Mouse (Mus musculus) liver, embryonic 16.5 days (tissue): Measurements from ENCODE around the gene Tapt1. TPM values are rescaled to one million over a fixed set of nuclear protein-coding genes. Genes with fewer than 3 reads are reported as not detected.

Source experiments
- ATAC-seq: fragments of 200-750 bp; cut with Nextera tagmentation; 2 replicates; pipeline ENCODE4 v1.8.0; 2017; ENCODE audit warnings: low read depth, mild to moderate bottlenecking, moderate number of reproducible peaks, moderate library complexity
- H3K27ac ChIP-seq: fragments of 300-500 bp; sonication (generic); 2 replicates; pipeline ENCODE4 v1.5.1; 2014; ENCODE audit warnings: mild to moderate bottlenecking, low read length
- H3K27me3 ChIP-seq: fragments of 300-500 bp; sonication (generic); 2 replicates; pipeline ENCODE4 v1.6.1; 2014; ENCODE audit warnings: low read depth, low read length, mixed read lengths; ENCODE audit not compliant: control insufficient read depth, insufficient read depth
- H3K36me3 ChIP-seq: fragments of 300-500 bp; sonication (generic); 2 replicates; pipeline ENCODE4 v1.6.1; 2014; ENCODE audit warnings: mild to moderate bottlenecking; ENCODE audit not compliant: control insufficient read depth, insufficient read depth
- H3K4me1 ChIP-seq: fragments of 300-500 bp; sonication (generic); 2 replicates; pipeline ENCODE4 v1.6.1; 2014; ENCODE audit warnings: low read depth, low read length, mixed read lengths; ENCODE audit not compliant: control insufficient read depth
- H3K4me2 ChIP-seq: fragments of 300-500 bp; sonication (generic); 2 replicates; pipeline ENCODE4 v1.6.1; 2014; ENCODE audit warnings: low read depth, low read length, mixed read lengths
- H3K4me3 ChIP-seq: fragments of 300-500 bp; sonication (generic); 2 replicates; pipeline ENCODE4 v1.5.1; 2014; ENCODE audit warnings: low read depth, mild to moderate bottlenecking, low read length
- H3K9ac ChIP-seq: fragments of 300-500 bp; sonication (generic); 2 replicates; pipeline ENCODE4 v1.6.1; 2014; ENCODE audit warnings: low read depth, low read length
- H3K9me3 ChIP-seq: fragments of 300-500 bp; sonication (generic); replicated peaks from 2 replicates; pipeline ENCODE4 v1.6.1; 2016; ENCODE audit warnings: low read length; ENCODE audit not compliant: control insufficient read depth
- WGBS: fragments of 180-500 bp; shearing (Covaris S2); extraction: QIAGEN DNeasy Blood & Tissue Kit; methylation state at CpG from one replicate; pipeline ENCODE4 v1.1.7; 2014; ENCODE audit not compliant: insufficient replicate concordance; 5-methylcytosine and 5-hydroxymethylcytosine counted together
- polyA plus RNA-seq: library from polyadenylated mRNA; unstranded; fragments of >200 nt; fragmentation: Nextera tagmentation; extraction: Ambion mirVana; gene quantifications from 2 replicates; pipeline ENCODE4 v1.2.1, GENCODE M21; 2015

The Tapt1 gene
- polyA plus RNA-seq, 1 experiment from 2014 or later, result 30.8 TPM

GRCm38 (mm10) chr5:44255756-44256398 lies 29.5 kb upstream of the Tapt1 start:
- WGBS, result 48% methylated on average over 7 of the region's 7 CpGs

GRCm38 (mm10) chr5:44253449-44253848 lies 27.0 kb upstream of the Tapt1 start:
- no peaks in the 10 kb centered on the region for H3K27me3 ChIP-seq
- WGBS, result 57% methylated on average over 6 of the region's 6 CpGs
- no peaks in the 10 kb centered on the region for H3K9me3 ChIP-seq
- no peaks in the 10 kb centered on the region for H3K4me1 ChIP-seq
- no peak overlapping the region for H3K4me2 ChIP-seq
- H3K36me3 ChIP-seq, result no peaks in the 10 kb centered on the region
- H3K4me3 ChIP-seq, result no peak overlapping the region
- H3K9ac ChIP-seq, result no peak overlapping the region
- H3K27ac ChIP-seq, result no peak overlapping the region
- ATAC-seq, result no peak

More at GRCm38 (mm10) chr5:44255756-44256398, 29.5 kb upstream of the Tapt1 start:
- ATAC-seq, result no peak
- H3K4me1 ChIP-seq, result no peaks in the 10 kb centered on the region; the same call in 1 of the 2 replicates
- H3K36me3 ChIP-seq, result no peaks in the 10 kb centered on the region
- H3K27me3 ChIP-seq, result no peaks in the 10 kb centered on the region
- H3K4me3 ChIP-seq, result no peak overlapping the region
- no peaks in the 10 kb centered on the region for H3K9me3 ChIP-seq
- no peak overlapping the region for H3K4me2 ChIP-seq
- no peak overlapping the region for H3K9ac ChIP-seq
- no peak overlapping the region for H3K27ac ChIP-seq

- Histone ChIP-seq H3K27me3 (no peaks in the 10 kb centered on the region), H3K9ac (no peak overlapping the region), H3K9me3 (no peaks in the 10 kb centered on the region), H3K4me1 (no peaks in the 10 kb centered on the region), H3K27ac (0 out of 2 replicates have a peak overlapping the region, but pooled peaks have one; percentile 11), H3K36me3 (no peaks in the 10 kb centered on the region), H3K4me2 (no peak overlapping the region), H3K4me3 (no peak overlapping the region)
- 35% methylated on average over 4 of the region's 4 CpGs for WGBS
- no peak for ATAC-seq
Observed at GRCm38 (mm10) chr5:44252395-44252794, 26.0 kb upstream of the Tapt1 start.

GRCm38 (mm10) chr5:44250211-44250955 lies 24.0 kb upstream of the Tapt1 start:
- Histone ChIP-seq H3K9me3 (no peaks in the 10 kb centered on the region), H3K4me2 (no peak overlapping the region), H3K27ac (no peak overlapping the region), H3K36me3 (no peaks in the 10 kb centered on the region), H3K4me3 (no peak overlapping the region), H3K4me1 (no peaks in the 10 kb centered on the region), H3K27me3 (no peaks in the 10 kb centered on the region; the same call in 1 of the 2 replicates), H3K9ac (no peak overlapping the region)
- no peak for ATAC-seq
- 65% methylated on average over 5 of the region's 5 CpGs for WGBS

GRCm38 (mm10) chr5:44249363-44249762 lies 22.9 kb upstream of the Tapt1 start:
- WGBS, result 55% methylated on average over 6 of the region's 6 CpGs
- Histone ChIP-seq H3K9ac (no peak overlapping the region), H3K4me1 (no peaks in the 10 kb centered on the region), H3K4me3 (no peak overlapping the region), H3K9me3 (no peaks in the 10 kb centered on the region), H3K4me2 (no peak overlapping the region), H3K36me3 (no peaks in the 10 kb centered on the region), H3K27me3 (no peaks in the 10 kb centered on the region; the same call in 1 of the 2 replicates), H3K27ac (no peak overlapping the region)
- ATAC-seq, result peak; percentile 82

GRCm38 (mm10) chr5:44246493-44247217 lies 20.2 kb upstream of the Tapt1 start:
- Histone ChIP-seq H3K9me3 (no peaks in the 10 kb centered on the region), H3K4me3 (no peak overlapping the region), H3K36me3 (no peaks in the 10 kb centered on the region), H3K9ac (no peak overlapping the region), H3K27ac (no peak overlapping the region), H3K4me1 (no peaks in the 10 kb centered on the region; the same call in 1 of the 2 replicates), H3K4me2 (no peak overlapping the region), H3K27me3 (no peaks in the 10 kb centered on the region; the same call in 1 of the 2 replicates)
- WGBS, result 25% methylated on average over 11 of the region's 11 CpGs
- ATAC-seq, result no peak

GRCm38 (mm10) chr5:44244894-44245423 lies 18.5 kb upstream of the Tapt1 start:
- Histone ChIP-seq H3K9me3 (no peaks in the 10 kb centered on the region), H3K27ac (no peak overlapping the region)
- WGBS, result 45% methylated on average over 7 of the region's 7 CpGs

GRCm38 (mm10) chr5:44242828-44243227 lies 16.4 kb upstream of the Tapt1 start:
- Histone ChIP-seq H3K4me1 (peaks cover 9% of the 10 kb centered on the region), H3K27ac (no peak overlapping the region), H3K9me3 (no peaks in the 10 kb centered on the region), H3K9ac (no peak overlapping the region), H3K4me3 (no peak overlapping the region), H3K27me3 (no peaks in the 10 kb centered on the region; the same call in 1 of the 2 replicates), H3K4me2 (no peak overlapping the region), H3K36me3 (no peaks in the 10 kb centered on the region)
- 51% methylated on average over 4 of the region's 4 CpGs for WGBS
- no peak for ATAC-seq

More at GRCm38 (mm10) chr5:44244894-44245423, 18.5 kb upstream of the Tapt1 start:
- Histone ChIP-seq H3K4me2 (no peak overlapping the region), H3K4me3 (no peak overlapping the region), H3K4me1 (peaks cover 4% of the 10 kb centered on the region), H3K9ac (no peak overlapping the region), H3K27me3 (no peaks in the 10 kb centered on the region; the same call in 1 of the 2 replicates), H3K36me3 (no peaks in the 10 kb centered on the region)
- ATAC-seq, result no peak
